Mouse (Mus musculus): ENCODE data around the gene Fbxl18. TPM values are rescaled to one million over a fixed set of nuclear protein-coding genes. Genes with fewer than 3 reads are reported as not detected.
A peak's percentile ranks its signal among the peaks of the same experiment; 100 is the strongest.

Gene Fbxl18
- polyA plus RNA-seq (2015; fragmentation: Nextera tagmentation; extraction: Ambion mirVana): 8.2 and 9.7 TPM in 2 replicates

- Histone ChIP-seq H3K27me3 (ENCODE audit: control insufficient read depth, insufficient read depth, low read length) (no peaks in the 10 kb centered on the region), H3K9me3 (replicated peaks; ENCODE audit: control insufficient read depth, low read length) (no peaks in the 10 kb centered on the region), H3K4me3 (replicated peaks; ENCODE audit: low read length) (peak within 1 kb of the TSS; percentile 77), H3K4me1 (ENCODE audit: control insufficient read depth, insufficient read depth, low read length) (peaks cover 11% of the 10 kb centered on the region), H3K4me2 (ENCODE audit: low read depth, low read length) (peak within 1 kb of the TSS; percentile 90), H3K9ac (ENCODE audit: low read length) (peak within 1 kb of the TSS; percentile 86), H3K27ac (ENCODE audit: low read length) (peak within 1 kb of the TSS; percentile 66), H3K36me3 (ENCODE audit: control insufficient read depth, insufficient read depth, low read length) (no peaks in the 10 kb centered on the region)
- WGBS: under 1% methylated on average over 40 of the region's 40 CpGs
- ATAC-seq (ENCODE audit: insufficient read depth, low FRiP score): peak; percentile 94
These were observed at the start of gene Fbxl18 for GRCm38 (mm10) chr5:142894918-142895613. TSS of gene Fbxl18 (minus strand) at chr5:142895421.

DNA sequence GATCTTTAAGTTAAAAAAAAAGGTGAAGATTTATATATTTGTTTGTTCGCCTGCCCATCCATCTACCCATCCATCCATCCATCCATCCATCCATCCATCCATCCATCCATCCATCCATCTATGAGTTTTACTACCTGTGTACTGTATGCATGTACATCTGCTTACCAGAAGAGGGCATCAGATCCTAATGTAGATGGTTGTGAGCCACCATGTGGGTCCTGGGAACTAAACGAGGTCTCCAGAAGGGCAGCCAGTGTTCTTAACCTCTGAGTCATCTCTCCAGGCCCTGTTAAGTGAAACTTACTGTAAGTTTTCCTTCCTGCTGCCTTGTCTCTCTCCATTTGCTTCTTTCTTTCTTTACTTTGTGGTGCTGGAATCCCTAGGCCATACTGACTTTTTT, 45.2 kb upstream of the Fbxl18 start:
- no peak for ATAC-seq (ENCODE audit: insufficient read depth, low FRiP score)
- H3K36me3 ChIP-seq (ENCODE audit: control insufficient read depth, insufficient read depth, low read length): no peaks in the 10 kb centered on the region
- no peak overlapping the region for H3K4me3 ChIP-seq (replicated peaks; ENCODE audit: low read length)
- WGBS: 57% methylated on average over 2 of the region's 2 CpGs
- H3K27me3 ChIP-seq (ENCODE audit: control insufficient read depth, insufficient read depth, low read length): no peaks in the 10 kb centered on the region
- H3K4me1 ChIP-seq (ENCODE audit: control insufficient read depth, insufficient read depth, low read length): peaks cover 3% of the 10 kb centered on the region; the same call in 1 of the 2 replicates
- no peak overlapping the region for H3K9ac ChIP-seq (ENCODE audit: low read length)
- no peak overlapping the region for H3K27ac ChIP-seq (ENCODE audit: low read length)
- H3K4me2 ChIP-seq (ENCODE audit: low read depth, low read length): no peak overlapping the region
- no peaks in the 10 kb centered on the region; the same call in 1 of the 2 replicates for H3K9me3 ChIP-seq (replicated peaks; ENCODE audit: control insufficient read depth, low read length)

- no peaks in the 10 kb centered on the region for H3K36me3 ChIP-seq (ENCODE audit: control insufficient read depth, insufficient read depth, low read length)
- H3K4me2 ChIP-seq (ENCODE audit: low read depth, low read length): no peak overlapping the region
- ATAC-seq (ENCODE audit: insufficient read depth, low FRiP score): peak; percentile 18; the same call in 1 of the 2 replicates
- H3K27me3 ChIP-seq (ENCODE audit: control insufficient read depth, insufficient read depth, low read length): no peaks in the 10 kb centered on the region
- no peaks in the 10 kb centered on the region; the same call in 1 of the 2 replicates for H3K4me1 ChIP-seq (ENCODE audit: control insufficient read depth, insufficient read depth, low read length)
- 33% methylated on average over 19 of the region's 19 CpGs for WGBS
- 0 out of 2 replicates have a peak overlapping the region, but pooled peaks have one; percentile 20 for H3K9ac ChIP-seq (ENCODE audit: low read length)
- no peaks in the 10 kb centered on the region; the same call in 1 of the 2 replicates for H3K9me3 ChIP-seq (replicated peaks; ENCODE audit: control insufficient read depth, low read length)
- no peak overlapping the region for H3K27ac ChIP-seq (ENCODE audit: low read length)
- no peak overlapping the region for H3K4me3 ChIP-seq (replicated peaks; ENCODE audit: low read length)
These were observed 42.9 kb upstream of the Fbxl18 start for GRCm38 (mm10) chr5:142937956-142938727.

DNA sequence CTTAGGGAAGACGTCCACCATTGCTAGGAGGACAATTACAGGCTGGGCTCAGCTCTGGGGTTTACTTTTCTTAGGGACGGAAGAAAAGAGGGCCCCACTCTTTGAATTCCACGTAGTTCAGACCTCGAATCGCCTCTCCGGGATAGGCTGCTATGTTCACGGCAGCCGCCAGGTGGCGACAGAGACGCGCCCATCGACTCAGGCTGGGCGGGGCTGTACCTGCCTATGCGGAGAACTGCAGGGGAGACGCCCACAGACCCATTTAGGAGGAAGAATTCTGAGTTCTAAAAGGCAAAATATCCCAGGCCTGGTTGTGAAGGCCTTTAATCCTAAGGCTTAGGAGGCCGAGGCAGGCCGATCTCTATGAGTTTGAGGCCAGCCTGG, 41.1 kb upstream of the Fbxl18 start:
- Histone ChIP-seq H3K9me3 (replicated peaks; ENCODE audit: control insufficient read depth, low read length) (no peaks in the 10 kb centered on the region; the same call in 1 of the 2 replicates), H3K4me3 (replicated peaks; ENCODE audit: low read length) (peak overlapping the region; percentile 19; the same call in 1 of the 2 replicates), H3K4me2 (ENCODE audit: low read depth, low read length) (peak overlapping the region; percentile 51), H3K36me3 (ENCODE audit: control insufficient read depth, insufficient read depth, low read length) (no peaks in the 10 kb centered on the region), H3K9ac (ENCODE audit: low read length) (peak overlapping the region; percentile 58), H3K27ac (ENCODE audit: low read length) (no peak overlapping the region; the same call in 1 of the 2 replicates), H3K27me3 (ENCODE audit: control insufficient read depth, insufficient read depth, low read length) (no peaks in the 10 kb centered on the region), H3K4me1 (ENCODE audit: control insufficient read depth, insufficient read depth, low read length) (peaks cover 4% of the 10 kb centered on the region; the same call in 1 of the 2 replicates)
- ATAC-seq (ENCODE audit: insufficient read depth, low FRiP score): peak; percentile 52; the same call in 1 of the 2 replicates
- WGBS: 4% methylated on average over 17 of the region's 17 CpGs

DNA sequence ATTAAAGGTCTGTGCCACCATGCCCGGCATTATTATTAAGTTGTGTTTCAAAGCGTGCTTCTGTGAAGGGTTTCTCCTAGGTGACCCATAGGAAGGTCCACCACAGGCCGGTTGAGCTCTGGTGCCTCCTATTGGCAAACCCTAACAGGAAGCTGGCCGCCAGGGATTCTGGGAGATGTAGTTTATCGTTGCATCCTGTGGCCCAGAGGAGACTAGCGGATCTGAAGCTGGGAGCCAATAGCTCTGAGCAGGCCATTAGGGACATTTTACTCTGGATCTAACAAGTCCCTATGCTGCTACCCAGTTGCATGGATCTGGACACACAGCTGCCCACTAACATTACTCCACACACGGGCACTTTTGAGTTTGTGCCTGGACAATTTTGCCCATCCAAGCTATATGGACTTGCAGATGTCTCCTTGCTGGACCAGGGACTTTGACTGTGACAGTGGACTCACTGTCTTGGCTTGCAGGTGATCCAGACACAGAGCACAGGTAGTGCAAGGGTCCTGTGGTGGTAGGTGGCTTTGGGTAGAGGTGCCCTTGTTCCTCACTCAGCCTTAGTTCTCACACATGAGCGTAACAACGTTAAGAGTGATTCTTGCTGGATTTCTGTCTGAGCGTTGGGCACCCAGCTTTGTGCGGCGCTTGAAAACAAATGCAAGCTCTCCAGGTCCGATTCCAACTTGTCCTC, 40.6 kb upstream of the Fbxl18 start:
- Histone ChIP-seq H3K36me3 (ENCODE audit: control insufficient read depth, insufficient read depth, low read length) (no peaks in the 10 kb centered on the region), H3K9me3 (replicated peaks; ENCODE audit: control insufficient read depth, low read length) (no peaks in the 10 kb centered on the region; the same call in 1 of the 2 replicates), H3K4me3 (replicated peaks; ENCODE audit: low read length) (peak overlapping the region; percentile 19; the same call in 1 of the 2 replicates), H3K9ac (ENCODE audit: low read length) (peak overlapping the region; percentile 58), H3K27me3 (ENCODE audit: control insufficient read depth, insufficient read depth, low read length) (no peaks in the 10 kb centered on the region), H3K4me1 (ENCODE audit: control insufficient read depth, insufficient read depth, low read length) (peaks cover 4% of the 10 kb centered on the region; the same call in 1 of the 2 replicates), H3K4me2 (ENCODE audit: low read depth, low read length) (peak overlapping the region; percentile 51), H3K27ac (ENCODE audit: low read length) (no peak overlapping the region; the same call in 1 of the 2 replicates)
- ATAC-seq (ENCODE audit: insufficient read depth, low FRiP score): peak; percentile 38; the same call in 1 of the 2 replicates
- 19% methylated on average over 13 of the region's 13 CpGs for WGBS

GRCm38 (mm10) chr5:142932731-142933130, 37.5 kb upstream of the Fbxl18 start:
- H3K9ac ChIP-seq (ENCODE audit: low read length): peak overlapping the region; percentile 60; the same call in 1 of the 2 replicates
- peaks cover 12% of the 10 kb centered on the region for H3K4me1 ChIP-seq (ENCODE audit: control insufficient read depth, insufficient read depth, low read length)
- no peak overlapping the region for H3K27ac ChIP-seq (ENCODE audit: low read length)
- ATAC-seq (ENCODE audit: insufficient read depth, low FRiP score): no peak
- H3K4me3 ChIP-seq (replicated peaks; ENCODE audit: low read length): no peak overlapping the region
- WGBS: 70% methylated on average over 8 of the region's 8 CpGs
- H3K27me3 ChIP-seq (ENCODE audit: control insufficient read depth, insufficient read depth, low read length): no peaks in the 10 kb centered on the region
- no peaks in the 10 kb centered on the region for H3K9me3 ChIP-seq (replicated peaks; ENCODE audit: control insufficient read depth, low read length)
- no peak overlapping the region for H3K4me2 ChIP-seq (ENCODE audit: low read depth, low read length)
- H3K36me3 ChIP-seq (ENCODE audit: control insufficient read depth, insufficient read depth, low read length): no peaks in the 10 kb centered on the region

DNA sequence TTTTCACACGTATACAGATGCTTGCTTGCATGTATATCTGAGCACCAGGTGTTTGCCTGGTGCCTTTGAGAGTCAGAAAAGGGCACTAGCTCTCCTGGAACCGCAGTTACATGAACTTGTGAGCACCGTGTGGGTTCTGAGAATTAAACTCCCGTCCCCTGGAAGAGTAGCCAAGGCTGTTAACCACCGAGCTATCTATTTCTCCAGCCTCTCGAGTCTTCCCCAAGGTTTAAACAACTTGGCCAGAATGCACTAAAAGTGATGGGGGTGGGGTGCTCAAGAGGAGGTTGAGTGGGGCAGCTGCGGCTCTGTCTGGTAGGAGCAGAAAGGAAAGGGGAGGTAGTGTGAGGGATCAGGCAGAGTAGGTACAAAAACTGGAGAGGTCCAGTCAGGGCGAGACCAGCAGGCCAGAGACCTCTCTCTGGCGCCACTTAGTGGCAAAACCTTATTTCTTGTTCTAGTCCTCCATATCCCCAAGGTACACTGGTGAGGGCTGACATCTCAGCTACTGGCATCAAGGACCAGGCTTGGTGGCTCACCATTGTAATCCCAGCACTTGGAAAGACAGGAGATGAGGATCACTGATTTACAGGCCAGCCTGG, 37.0 kb upstream of the Fbxl18 start:
- H3K27ac ChIP-seq (ENCODE audit: low read length): peak overlapping the region; percentile 38; the same call in 1 of the 2 replicates
- peak; percentile 45; the same call in 1 of the 2 replicates for ATAC-seq (ENCODE audit: insufficient read depth, low FRiP score)
- peaks cover 16% of the 10 kb centered on the region for H3K4me1 ChIP-seq (ENCODE audit: control insufficient read depth, insufficient read depth, low read length)
- no peaks in the 10 kb centered on the region for H3K9me3 ChIP-seq (replicated peaks; ENCODE audit: control insufficient read depth, low read length)
- 16% methylated on average over 9 of the region's 9 CpGs for WGBS
- H3K9ac ChIP-seq (ENCODE audit: low read length): peak overlapping the region; percentile 60
- no peaks in the 10 kb centered on the region for H3K36me3 ChIP-seq (ENCODE audit: control insufficient read depth, insufficient read depth, low read length)
- no peak overlapping the region for H3K4me3 ChIP-seq (replicated peaks; ENCODE audit: low read length)
- H3K4me2 ChIP-seq (ENCODE audit: low read depth, low read length): peak overlapping the region; percentile 38
- H3K27me3 ChIP-seq (ENCODE audit: control insufficient read depth, insufficient read depth, low read length): no peaks in the 10 kb centered on the region

DNA sequence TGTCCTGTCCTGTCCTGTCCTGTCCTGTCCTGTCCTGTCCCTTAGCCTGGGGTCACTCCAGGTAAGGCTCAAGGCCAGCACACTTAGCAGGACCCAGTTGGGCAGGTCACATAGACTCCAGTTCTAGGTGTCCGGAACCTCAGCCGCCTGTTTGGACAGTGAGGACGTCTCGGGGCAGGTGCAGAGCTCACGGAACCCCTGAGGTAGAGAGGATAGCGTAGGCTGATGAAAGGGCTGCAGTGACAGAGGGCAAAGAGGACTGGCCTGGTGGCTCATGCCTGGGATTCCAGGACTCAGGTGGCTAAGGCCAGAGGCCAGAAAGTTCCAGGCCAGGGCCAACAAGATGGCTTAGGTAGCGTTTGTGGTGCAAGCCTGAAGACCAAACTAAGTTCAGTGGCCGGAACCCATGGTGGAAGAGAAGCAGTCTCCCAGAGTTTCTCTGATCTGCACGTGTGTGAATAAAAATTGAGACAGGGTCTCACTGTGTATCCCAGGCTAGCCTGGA, 36.1 kb upstream of the Fbxl18 start:
- Histone ChIP-seq H3K9ac (ENCODE audit: low read length) (no peak overlapping the region), H3K27ac (ENCODE audit: low read length) (no peak overlapping the region), H3K4me2 (ENCODE audit: low read depth, low read length) (no peak overlapping the region), H3K36me3 (ENCODE audit: control insufficient read depth, insufficient read depth, low read length) (no peaks in the 10 kb centered on the region), H3K9me3 (replicated peaks; ENCODE audit: control insufficient read depth, low read length) (no peaks in the 10 kb centered on the region), H3K4me1 (ENCODE audit: control insufficient read depth, insufficient read depth, low read length) (peaks cover 25% of the 10 kb centered on the region), H3K4me3 (replicated peaks; ENCODE audit: low read length) (no peak overlapping the region), H3K27me3 (ENCODE audit: control insufficient read depth, insufficient read depth, low read length) (no peaks in the 10 kb centered on the region)
- 84% methylated on average over 9 of the region's 9 CpGs for WGBS
- no peak for ATAC-seq (ENCODE audit: insufficient read depth, low FRiP score)

All from stomach, embryonic 16.5 days (tissue).